Mouse (Mus musculus) CH12.LX (cell line): Measurements from ENCODE around the gene Myl7.

Experiments
- CTCF ChIP-seq, 2 experiments: IDR thresholded peaks in 1 of 2; conservative IDR thresholded peaks in 1 of 2; 2 replicates each; pipeline ENCODE4 v1.5.1; 2011 to 2012; ENCODE audit warnings: low read depth in 2 of 2, low read length in 2 of 2, improper control_type of control experiment in 1 of 2, inconsistent platforms in 1 of 2, mild to moderate bottlenecking in 1 of 2, moderate library complexity in 1 of 2
- NRF1 ChIP-seq: IDR thresholded peaks from 2 replicates; pipeline ENCODE4 v1.6.1; 2014; ENCODE audit warnings: low read depth, mild to moderate bottlenecking, inconsistent platforms, low read length, improper control_type of control experiment, moderate library complexity
- RCOR1 ChIP-seq: conservative IDR thresholded peaks from 2 replicates; pipeline ENCODE4 v1.6.1; 2012; ENCODE audit warnings: low read depth, mild to moderate bottlenecking, inconsistent platforms, low read length, improper control_type of control experiment
- USF2 ChIP-seq: conservative IDR thresholded peaks from 2 replicates; pipeline ENCODE4 v1.6.1; 2011; ENCODE audit warnings: low read depth, low read length, improper control_type of control experiment
- ZC3H11A ChIP-seq: IDR thresholded peaks from 2 replicates; pipeline ENCODE4 v1.6.1; 2012; ENCODE audit warnings: low read depth, mild to moderate bottlenecking, inconsistent platforms, low read length, improper control_type of control experiment

- no peak for TF ChIP-seq USF2
- no peak for TF ChIP-seq CTCF (conservative IDR thresholded peaks at IDR 0.05 in 1 of 2, IDR thresholded peaks at IDR 0.05 in 1 of 2; ENCODE audit: low read depth in 2 of 2, low read length in 2 of 2)
- TF ChIP-seq ZC3H11A, result no peak
- TF ChIP-seq RCOR1, result no peak
- TF ChIP-seq NRF1, result no peak
These were observed 25.9 kb downstream of the Myl7 start for GRCm38 (mm10) chr11:5872707-5873106.
